Mouse (Mus musculus): ENCODE measurements around the gene Clta. TPM values are rescaled to one million over a fixed set of nuclear protein-coding genes. Genes with fewer than 3 reads are reported as not detected.

The Clta gene
- total and polyA plus RNA-seq, 3 experiments, result 451 to 589 TPM; not detected in 1

DNA sequence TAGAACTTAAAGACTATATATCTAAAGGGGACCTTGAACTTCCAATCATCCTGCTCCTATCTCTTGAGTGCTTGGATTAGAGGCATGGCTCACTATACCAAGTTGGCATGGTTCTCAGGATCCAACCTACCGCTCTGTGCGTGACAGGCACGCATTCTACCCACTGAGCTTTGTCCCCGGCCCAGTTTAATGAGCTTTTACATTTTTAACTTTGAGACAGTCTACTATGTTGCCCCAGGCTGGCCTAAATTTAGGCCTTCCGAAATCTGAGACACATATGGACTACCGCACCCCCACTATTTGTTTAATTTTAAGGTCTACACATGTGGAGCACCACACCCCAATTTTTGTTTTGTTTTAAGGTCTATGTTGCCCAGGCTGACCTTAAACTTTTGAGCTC is 23.4 kb upstream of the Clta start:
- DNase-seq (ENCODE audit: low read depth, low spot score), result no peak
- no peaks in the 10 kb centered on the region; the same call in 1 of the 2 replicates for H3K79me2 ChIP-seq (ENCODE audit: control insufficient read depth, insufficient read depth, low read length, poor library complexity)
- no peaks in the 10 kb centered on the region for H3K9me3 ChIP-seq (replicated peaks; ENCODE audit: insufficient read depth, low read length)
- TF ChIP-seq GABPA (IDR thresholded peaks at IDR 0.05; ENCODE audit: low read depth, low read length), result no peak
- TF ChIP-seq MEF2A (IDR thresholded peaks at IDR 0.05; ENCODE audit: extremely low read depth, insufficient replicate concordance, low read depth, low read length, poor library complexity, severe bottlenecking), result no peak
- peaks cover 0 to 9% of the 10 kb centered on the region in 2 experiments; a peak in 1 of 4 replicates for H3K4me1 ChIP-seq (ENCODE audit: control insufficient read depth in 1 of 2, insufficient read depth in 2 of 2, low read length in 2 of 2)
- no peak overlapping the region for H3K4me3 ChIP-seq (ENCODE audit: control insufficient read depth in 1 of 2, insufficient read depth in 1 of 2, low read depth in 2 of 2, low read length in 2 of 2)
- no peak overlapping the region for H3K27ac ChIP-seq (ENCODE audit: control insufficient read depth, low read depth, low read length)
- H3K9ac ChIP-seq (ENCODE audit: control insufficient read depth, low read depth, low read length, poor library complexity, severe bottlenecking), result no peak overlapping the region
- no peaks in the 10 kb centered on the region for H3K27me3 ChIP-seq (ENCODE audit: control insufficient read depth in 1 of 2, insufficient read depth in 2 of 2, low read length in 2 of 2)
- peaks cover 0 to 2% of the 10 kb centered on the region in 2 experiments; a peak in 2 of 4 replicates for H3K36me3 ChIP-seq (ENCODE audit: control insufficient read depth in 1 of 2, insufficient read depth in 2 of 2, low read length in 2 of 2)

DNA sequence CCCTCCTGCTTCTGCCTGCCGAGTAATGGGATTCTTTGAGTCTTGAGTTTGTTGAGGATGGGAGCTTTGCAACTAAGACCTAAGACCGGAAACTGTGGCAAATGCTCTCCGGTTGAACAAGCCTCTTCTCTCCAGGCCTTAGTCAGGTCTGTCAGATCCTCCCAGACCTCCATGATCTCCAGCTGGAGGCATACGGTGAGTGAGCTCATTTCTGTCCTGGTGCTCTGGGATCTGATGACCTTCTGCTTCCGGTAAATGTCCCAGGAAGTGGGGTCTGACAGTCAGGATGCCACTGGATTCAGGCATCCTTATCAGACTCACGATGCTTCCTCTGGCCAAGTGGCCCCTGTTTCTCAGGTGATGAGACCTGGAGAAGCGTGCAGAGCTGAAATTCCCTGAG is 23.0 kb upstream of the Clta start:
- no peaks in the 10 kb centered on the region for H3K9me3 ChIP-seq (replicated peaks; ENCODE audit: insufficient read depth, low read length)
- H3K4me1 ChIP-seq (ENCODE audit: control insufficient read depth in 1 of 2, insufficient read depth in 2 of 2, low read length in 2 of 2), result 0 out of 4 replicates have a peak, but pooled peaks cover 0 to 6% of the 10 kb centered on the region in 2 experiments
- TF ChIP-seq ZMIZ1 (IDR thresholded peaks at IDR 0.05; ENCODE audit: low read depth, low read length) (no peak), TAL1 (IDR thresholded peaks at IDR 0.05; ENCODE audit: low read length) (no peak), ETS1 (IDR thresholded peaks at IDR 0.05; ENCODE audit: low read depth, low read length) (no peak), CHD2 (IDR thresholded peaks at IDR 0.05; ENCODE audit: low read length) (no peak), RAD21 (IDR thresholded peaks at IDR 0.05; ENCODE audit: low read depth, low read length) (no peak), USF1 (IDR thresholded peaks at IDR 0.05; ENCODE audit: low read depth, low read length) (no peak), USF2 (IDR thresholded peaks at IDR 0.05; ENCODE audit: borderline replicate concordance in 1 of 2, insufficient read depth in 1 of 2, low read depth in 1 of 2, low read length in 2 of 2) (no peak), ZC3H11A (IDR thresholded peaks at IDR 0.05; ENCODE audit: low read depth, low read length) (no peak), UBTF (IDR thresholded peaks at IDR 0.05; ENCODE audit: borderline replicate concordance, insufficient read depth, low read depth, low read length) (no peak), JUND (IDR thresholded peaks at IDR 0.05; ENCODE audit: low read depth, low read length) (no peak), ELF1 (IDR thresholded peaks at IDR 0.05; ENCODE audit: low read depth, low read length) (no peak), EP300 (IDR thresholded peaks at IDR 0.05; ENCODE audit: low read depth in 1 of 2, low read length in 2 of 2) (no peak), KAT2A (conservative IDR thresholded peaks at IDR 0.05; ENCODE audit: low read depth, low read length) (no peak), MAX (IDR thresholded peaks at IDR 0.05; ENCODE audit: low read length) (no peak), SMC3 (IDR thresholded peaks at IDR 0.05; ENCODE audit: low read depth, low read length) (no peak), MEF2A (IDR thresholded peaks at IDR 0.05; ENCODE audit: extremely low read depth, insufficient replicate concordance, low read depth, low read length, poor library complexity, severe bottlenecking) (no peak), MAZ (IDR thresholded peaks at IDR 0.05; ENCODE audit: low read depth, low read length) (no peak), NRF1 (IDR thresholded peaks at IDR 0.05; ENCODE audit: insufficient read depth, low read depth, low read length, poor library complexity, severe bottlenecking) (no peak), MXI1 (IDR thresholded peaks at IDR 0.05; ENCODE audit: low read depth, low read length) (no peak), BHLHE40 (IDR thresholded peaks at IDR 0.05; ENCODE audit: borderline replicate concordance, low read depth, low read length) (no peak)
- H3K4me3 ChIP-seq (ENCODE audit: control insufficient read depth in 1 of 2, insufficient read depth in 1 of 2, low read depth in 2 of 2, low read length in 2 of 2), result no peak overlapping the region
- no peaks in the 10 kb centered on the region for H3K36me3 ChIP-seq (ENCODE audit: control insufficient read depth in 1 of 2, insufficient read depth in 2 of 2, low read length in 2 of 2)
- H3K27ac ChIP-seq (ENCODE audit: control insufficient read depth, low read depth, low read length), result no peak overlapping the region
- no peak for DNase-seq (ENCODE audit: low read depth, low spot score)
- no peaks in the 10 kb centered on the region; the same call in 1 of the 2 replicates for H3K79me2 ChIP-seq (ENCODE audit: control insufficient read depth, insufficient read depth, low read length, poor library complexity)
- no peaks in the 10 kb centered on the region for H3K27me3 ChIP-seq (ENCODE audit: control insufficient read depth in 1 of 2, insufficient read depth in 2 of 2, low read length in 2 of 2)
- no peak overlapping the region for H3K9ac ChIP-seq (ENCODE audit: control insufficient read depth, low read depth, low read length, poor library complexity, severe bottlenecking)
